Mouse (Mus musculus) A20 (cell line): ENCODE results near the gene Asphd1.

ENCODE experiments used
- DNase-seq: peaks from one replicate; pipeline ENCODE4 v3.0.0-alpha.2; 2011; ENCODE audit warnings: low read depth, low spot score

Asphd1 gene

GRCm38 (mm10) chr7:126949403-126949792 is at the start of gene Asphd1:
Asphd1 (minus strand) TSS chr7:126949582.
- DNase-seq: no peak

- no peak for DNase-seq
Observed at GRCm38 (mm10) chr7:126996449-126996848, 47.1 kb upstream of the Asphd1 start.

GRCm38 (mm10) chr7:126988816-126989215 is 39.4 kb upstream of the Asphd1 start:
- no peak for DNase-seq

- no peak for DNase-seq
Observed at GRCm38 (mm10) chr7:126986319-126986718, 36.9 kb upstream of the Asphd1 start.

- no peak for DNase-seq
Observed at GRCm38 (mm10) chr7:126984667-126985444, 35.5 kb upstream of the Asphd1 start.

GRCm38 (mm10) chr7:126983113-126983512 is 33.7 kb upstream of the Asphd1 start:
- no peak for DNase-seq

GRCm38 (mm10) chr7:126982054-126982453 is 32.7 kb upstream of the Asphd1 start:
- no peak for DNase-seq

- no peak for DNase-seq
Observed at GRCm38 (mm10) chr7:126981601-126982000, 32.2 kb upstream of the Asphd1 start.

- DNase-seq: no peak
Observed at GRCm38 (mm10) chr7:126978841-126979240, 29.5 kb upstream of the Asphd1 start.

GRCm38 (mm10) chr7:126976878-126977459 is 27.6 kb upstream of the Asphd1 start:
- no peak for DNase-seq

- DNase-seq: peak; percentile 97
Observed at GRCm38 (mm10) chr7:126975950-126976866, 26.8 kb upstream of the Asphd1 start, which contains the start of gene Cdiptos. Cdiptos (minus strand) TSS chr7:126976098.

GRCm38 (mm10) chr7:126975893-126975949 is 26.3 kb upstream of the Asphd1 start, which contains the start of gene Cdipt:
Cdipt (plus strand) TSS chr7:126975914.
- DNase-seq: no peak

- no peak for DNase-seq
Observed at GRCm38 (mm10) chr7:126975493-126975892, 26.1 kb upstream of the Asphd1 start.

GRCm38 (mm10) chr7:126967361-126967760 is 18.0 kb upstream of the Asphd1 start:
- no peak for DNase-seq

- DNase-seq: no peak
Observed at GRCm38 (mm10) chr7:126965568-126965967, 16.2 kb upstream of the Asphd1 start.

GRCm38 (mm10) chr7:126963548-126964286 is 14.3 kb upstream of the Asphd1 start:
- DNase-seq: peak; percentile 77

GRCm38 (mm10) chr7:126961965-126962364 is 12.6 kb upstream of the Asphd1 start:
- no peak for DNase-seq

- no peak for DNase-seq
Observed at GRCm38 (mm10) chr7:126961095-126961494, 11.7 kb upstream of the Asphd1 start.

- peak; percentile 11 for DNase-seq
Observed at GRCm38 (mm10) chr7:126959780-126960179, 10.4 kb upstream of the Asphd1 start.

- no peak for DNase-seq
Observed at GRCm38 (mm10) chr7:126955125-126955524, 5.7 kb upstream of the Asphd1 start.

- DNase-seq: peak; percentile 36
Observed at GRCm38 (mm10) chr7:126952646-126953045, 3.3 kb upstream of the Asphd1 start.

- no peak for DNase-seq
Observed at GRCm38 (mm10) chr7:126951741-126952140, 2.4 kb upstream of the Asphd1 start.
